Mouse (Mus musculus) right cerebral cortex, postnatal 10 days (tissue): ENCODE results near the gene Faf2.

Source experiments
- DNase-seq, 2 experiments: peaks; one replicate each; pipeline ENCODE4 v3.0.0; 2021; ENCODE audit warnings: low spot score in 2 of 2

The Faf2 gene

DNA sequence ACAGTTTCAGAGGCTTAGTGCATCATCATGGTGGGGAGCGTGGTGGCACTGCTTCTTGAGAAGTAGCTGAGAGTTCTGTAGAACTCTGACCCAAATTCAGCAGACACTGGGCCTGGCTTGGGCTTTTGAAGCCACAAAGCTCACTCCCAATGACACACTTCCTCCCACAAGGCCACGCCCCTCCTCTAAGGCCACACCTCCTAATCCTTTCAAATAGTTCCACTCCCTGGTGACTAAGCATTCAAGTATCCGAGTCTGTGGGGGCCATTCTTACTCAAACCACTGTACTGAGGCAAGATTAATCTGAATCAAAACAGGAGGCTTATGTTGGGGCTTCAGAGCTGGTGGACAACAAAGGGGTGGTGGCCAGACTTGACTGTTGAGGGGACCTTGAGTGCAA is 89.3 kb downstream of the Faf2 start:
- no peak for DNase-seq
